Mouse (Mus musculus) kidney, embryonic 14.5 days (tissue): ENCODE measurements at regions not wholly inside any gene's neighbourhood (a gene's known extent, or its start where the extent isn't known, plus 50 kb on each side); places are given as distances from the start of the nearest gene placed in this dataset.

Source experiments
- ATAC-seq: fragments of 200-750 bp; cut with Nextera tagmentation; 2 replicates; pipeline ENCODE4 v1.8.0; 2017; ENCODE audit warnings: moderate number of reproducible peaks, mild to moderate bottlenecking, moderate TSS enrichment, moderate library complexity; ENCODE audit not compliant: low FRiP score, low TSS enrichment
- H3K27ac ChIP-seq: fragments of 300-500 bp; sonication (generic); 2 replicates; pipeline ENCODE4 v1.5.1; 2014; ENCODE audit warnings: low read depth, mild to moderate bottlenecking, low read length, moderate library complexity, mixed read lengths
- H3K27me3 ChIP-seq: fragments of 300-500 bp; sonication (generic); 2 replicates; pipeline ENCODE4 v1.6.1; 2014; ENCODE audit warnings: mild to moderate bottlenecking, low read length; ENCODE audit not compliant: control insufficient read depth, insufficient read depth
- H3K36me3 ChIP-seq: fragments of 300-500 bp; sonication (generic); 2 replicates; pipeline ENCODE4 v1.6.1; 2014; ENCODE audit warnings: low read length, mixed read lengths; ENCODE audit not compliant: control insufficient read depth, insufficient read depth
- H3K4me1 ChIP-seq: fragments of 300-500 bp; sonication (generic); 2 replicates; pipeline ENCODE4 v1.6.1; 2014; ENCODE audit warnings: low read length, mixed read lengths; ENCODE audit not compliant: control insufficient read depth, insufficient read depth
- H3K4me2 ChIP-seq: fragments of 300-500 bp; sonication (generic); replicated peaks from 2 replicates; pipeline ENCODE4 v1.6.1; 2014; ENCODE audit warnings: low read depth, mild to moderate bottlenecking, low read length
- H3K4me3 ChIP-seq: fragments of 300-500 bp; sonication (generic); 2 replicates; pipeline ENCODE4 v1.5.1; 2014; ENCODE audit warnings: mild to moderate bottlenecking, low read length
- H3K9ac ChIP-seq: fragments of 300-500 bp; sonication (generic); 2 replicates; pipeline ENCODE4 v1.6.1; 2014; ENCODE audit warnings: low read depth, mild to moderate bottlenecking, low read length, moderate library complexity
- H3K9me3 ChIP-seq: fragments of 300-500 bp; sonication (generic); 2 replicates; pipeline ENCODE4 v1.6.1; 2016; ENCODE audit warnings: low read length; ENCODE audit not compliant: control insufficient read depth
- WGBS: fragments of 180-500 bp; shearing (Covaris S2); extraction: QIAGEN DNeasy Blood & Tissue Kit; methylation state at CpG from one replicate; pipeline ENCODE4 v1.1.7; 2014; 5-methylcytosine and 5-hydroxymethylcytosine counted together

GRCm38 (mm10) chr15:63299311-63299710 lies 545.7 kb downstream of the Gsdmc2 start:
- no peak for ATAC-seq

GRCm38 (mm10) chr15:63288534-63288933 lies 556.4 kb downstream of the Gsdmc2 start:
- ATAC-seq = no peak

More at GRCm38 (mm10) chr15:63299311-63299710, 545.7 kb downstream of the Gsdmc2 start:
- H3K36me3 ChIP-seq = no peaks in the 10 kb centered on the region
- H3K27me3 ChIP-seq = no peaks in the 10 kb centered on the region
- WGBS = 76% methylated on average over 4 of the region's 4 CpGs
- no peaks in the 10 kb centered on the region for H3K4me1 ChIP-seq
- no peak overlapping the region for H3K4me3 ChIP-seq
- H3K4me2 ChIP-seq = no peak overlapping the region
- no peaks in the 10 kb centered on the region for H3K9me3 ChIP-seq
- no peak overlapping the region for H3K9ac ChIP-seq
- no peak overlapping the region for H3K27ac ChIP-seq

GRCm38 (mm10) chr15:63286026-63286425 lies 559.0 kb downstream of the Gsdmc2 start:
- H3K4me1 ChIP-seq = no peaks in the 10 kb centered on the region
- no peaks in the 10 kb centered on the region for H3K9me3 ChIP-seq
- no peaks in the 10 kb centered on the region for H3K27me3 ChIP-seq
- ATAC-seq = no peak
- 82% methylated on average over 1 of the region's 1 CpGs for WGBS
- no peak overlapping the region for H3K27ac ChIP-seq
- no peak overlapping the region for H3K4me2 ChIP-seq
- no peak overlapping the region for H3K4me3 ChIP-seq
- H3K9ac ChIP-seq = no peak overlapping the region
- no peaks in the 10 kb centered on the region for H3K36me3 ChIP-seq

More at GRCm38 (mm10) chr15:63288534-63288933, 556.4 kb downstream of the Gsdmc2 start:
- no peak overlapping the region for H3K4me2 ChIP-seq
- no peaks in the 10 kb centered on the region for H3K4me1 ChIP-seq
- H3K27ac ChIP-seq = no peak overlapping the region
- H3K4me3 ChIP-seq = no peak overlapping the region
- H3K27me3 ChIP-seq = no peaks in the 10 kb centered on the region
- H3K9me3 ChIP-seq = no peaks in the 10 kb centered on the region
- no peak overlapping the region for H3K9ac ChIP-seq
- no peaks in the 10 kb centered on the region for H3K36me3 ChIP-seq

- Histone ChIP-seq H3K4me2 (no peak overlapping the region), H3K9ac (no peak overlapping the region), H3K4me1 (no peaks in the 10 kb centered on the region), H3K27me3 (no peaks in the 10 kb centered on the region), H3K27ac (no peak overlapping the region), H3K9me3 (no peaks in the 10 kb centered on the region), H3K4me3 (no peak overlapping the region), H3K36me3 (no peaks in the 10 kb centered on the region)
- ATAC-seq = no peak
- 88% methylated on average over 2 of the region's 2 CpGs for WGBS
Measured at GRCm38 (mm10) chr15:63270381-63270780, 574.6 kb downstream of the Gsdmc2 start.

GRCm38 (mm10) chr15:63265845-63266244 lies 579.1 kb downstream of the Gsdmc2 start:
- no peaks in the 10 kb centered on the region for H3K9me3 ChIP-seq
- H3K27me3 ChIP-seq = no peaks in the 10 kb centered on the region
- no peak overlapping the region for H3K27ac ChIP-seq
- no peak overlapping the region for H3K9ac ChIP-seq
- WGBS = 81% methylated on average over 1 of the region's 1 CpGs
- H3K4me2 ChIP-seq = no peak overlapping the region
- ATAC-seq = no peak
- no peak overlapping the region for H3K4me3 ChIP-seq
- no peaks in the 10 kb centered on the region for H3K36me3 ChIP-seq
- H3K4me1 ChIP-seq = no peaks in the 10 kb centered on the region

- no peak for ATAC-seq
Measured at GRCm38 (mm10) chr15:63255736-63256135, 589.2 kb downstream of the Gsdmc2 start.

GRCm38 (mm10) chr15:63252781-63253340 lies 592.1 kb downstream of the Gsdmc2 start:
- Histone ChIP-seq H3K4me1 (no peaks in the 10 kb centered on the region), H3K27ac (no peak overlapping the region), H3K27me3 (no peaks in the 10 kb centered on the region), H3K9me3 (no peaks in the 10 kb centered on the region), H3K4me2 (no peak overlapping the region), H3K36me3 (no peaks in the 10 kb centered on the region), H3K9ac (no peak overlapping the region), H3K4me3 (no peak overlapping the region)
- WGBS = 71% methylated on average over 1 of the region's 1 CpGs
- ATAC-seq = no peak

More at GRCm38 (mm10) chr15:63255736-63256135, 589.2 kb downstream of the Gsdmc2 start:
- Histone ChIP-seq H3K9me3 (no peaks in the 10 kb centered on the region), H3K27me3 (no peaks in the 10 kb centered on the region), H3K4me3 (no peak overlapping the region), H3K36me3 (no peaks in the 10 kb centered on the region), H3K4me1 (no peaks in the 10 kb centered on the region), H3K27ac (no peak overlapping the region), H3K9ac (no peak overlapping the region), H3K4me2 (no peak overlapping the region)
- WGBS = 67% methylated on average over 2 of the region's 2 CpGs

GRCm38 (mm10) chr15:63238601-63239000 lies 606.4 kb downstream of the Gsdmc2 start:
- 78% methylated on average over 3 of the region's 3 CpGs for WGBS
- H3K4me3 ChIP-seq = no peak overlapping the region
- ATAC-seq = no peak
- H3K27ac ChIP-seq = no peak overlapping the region
- no peaks in the 10 kb centered on the region for H3K9me3 ChIP-seq
- no peaks in the 10 kb centered on the region for H3K36me3 ChIP-seq
- H3K27me3 ChIP-seq = no peaks in the 10 kb centered on the region
- no peak overlapping the region for H3K9ac ChIP-seq
- H3K4me2 ChIP-seq = no peak overlapping the region
- H3K4me1 ChIP-seq = no peaks in the 10 kb centered on the region

- 72% methylated on average over 2 of the region's 2 CpGs for WGBS
- H3K27ac ChIP-seq = no peak overlapping the region
Measured at GRCm38 (mm10) chr15:63218393-63219060, 626.5 kb downstream of the Gsdmc2 start.

More at GRCm38 (mm10) chr15:63218393-63219060, 626.5 kb downstream of the Gsdmc2 start:
- Histone ChIP-seq H3K9ac (no peak overlapping the region), H3K4me1 (no peaks in the 10 kb centered on the region), H3K27me3 (no peaks in the 10 kb centered on the region), H3K36me3 (no peaks in the 10 kb centered on the region), H3K4me3 (no peak overlapping the region), H3K4me2 (no peak overlapping the region), H3K9me3 (no peaks in the 10 kb centered on the region)
- ATAC-seq = no peak
